Mouse (Mus musculus): Measurements from ENCODE around the gene Cry2. TPM values are rescaled to one million over a fixed set of nuclear protein-coding genes. Genes with fewer than 3 reads are reported as not detected.
A peak's percentile ranks its signal among the peaks of the same experiment; 100 is the strongest.

Gene Cry2
- polyA plus RNA-seq, 1 experiment from 2014 or later: 53.4 TPM

DNA sequence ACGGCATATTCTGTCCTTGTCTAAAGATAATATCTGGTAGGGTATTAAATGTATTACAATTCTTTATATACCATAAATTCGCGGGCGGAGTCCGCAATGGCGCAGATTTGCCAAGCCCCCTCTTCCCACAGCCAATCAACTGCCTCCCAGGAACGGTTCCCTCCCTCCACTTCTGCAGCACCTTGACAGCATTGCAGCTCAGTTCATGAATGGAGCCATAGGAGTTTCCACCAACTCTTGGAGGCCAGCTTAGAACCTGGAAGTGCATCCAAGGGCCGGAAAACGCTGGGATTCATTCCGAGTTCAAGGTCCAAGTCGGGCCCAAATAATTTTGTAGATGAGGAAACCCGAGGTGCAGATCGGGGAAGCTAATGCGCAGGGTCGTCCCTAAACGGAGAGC is 59.3 kb downstream of the Cry2 start, which contains the start of the genes Pex16 and Large2:
Gene Pex16, plus strand, starts transcription at position 163 of the 400 bp plus-strand sequence.
Gene Large2, minus strand, starts transcription at position 356 of the 400 bp plus-strand sequence.
- H3K4me3 ChIP-seq (ENCODE audit: low read depth, low read length): peak within 1 kb of the TSS; percentile 65
- 4% methylated on average over 16 of the region's 16 CpGs for WGBS
- peak within 1 kb of the TSS; percentile 76 for H3K9ac ChIP-seq (ENCODE audit: low read depth, low read length)
- H3K27ac ChIP-seq (ENCODE audit: low read length): peak within 1 kb of the TSS; percentile 84
- H3K36me3 ChIP-seq (ENCODE audit: control insufficient read depth, insufficient read depth, low read length): peaks cover 17% of the 10 kb centered on the region; the same call in 1 of the 2 replicates
- ATAC-seq: peak; percentile 37
- no peaks in the 10 kb centered on the region for H3K9me3 ChIP-seq (replicated peaks; ENCODE audit: control insufficient read depth, low read length, poor library complexity, severe bottlenecking)
- H3K4me2 ChIP-seq (ENCODE audit: low read length): peak within 1 kb of the TSS; percentile 87
- H3K4me1 ChIP-seq (ENCODE audit: control insufficient read depth, insufficient read depth, low read length): peaks cover 36% of the 10 kb centered on the region
- H3K27me3 ChIP-seq (ENCODE audit: control insufficient read depth, insufficient read depth, low read depth, low read length): peaks cover 5% of the 10 kb centered on the region; the same call in 1 of the 2 replicates

DNA sequence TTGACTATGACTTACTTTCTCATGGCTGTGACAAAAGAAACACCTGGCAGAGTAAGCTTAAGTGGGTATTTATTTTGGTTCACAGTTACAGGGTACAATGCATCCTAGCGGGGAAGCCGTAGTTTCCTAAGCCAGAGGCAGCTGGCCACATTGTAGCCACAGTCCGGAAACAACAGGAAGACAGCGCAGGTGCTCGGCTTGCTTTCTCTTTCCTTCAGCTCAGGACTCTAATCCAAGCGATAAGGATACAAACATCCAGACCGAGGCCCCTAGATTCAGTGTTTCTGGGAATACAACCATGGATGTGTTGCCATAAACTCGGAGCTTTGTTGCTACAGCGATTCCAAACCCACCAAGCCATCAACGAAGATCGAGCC is 60.4 kb downstream of the Cry2 start:
- WGBS: 59% methylated on average over 11 of the region's 11 CpGs
- no peak overlapping the region for H3K4me3 ChIP-seq (ENCODE audit: low read depth, low read length)
- H3K36me3 ChIP-seq (ENCODE audit: control insufficient read depth, insufficient read depth, low read length): peaks cover 7% of the 10 kb centered on the region; the same call in 1 of the 2 replicates
- H3K27me3 ChIP-seq (ENCODE audit: control insufficient read depth, insufficient read depth, low read depth, low read length): peaks cover 13% of the 10 kb centered on the region
- no peak for ATAC-seq
- H3K9ac ChIP-seq (ENCODE audit: low read depth, low read length): no peak overlapping the region
- H3K27ac ChIP-seq (ENCODE audit: low read length): no peak overlapping the region
- peaks cover 36% of the 10 kb centered on the region for H3K4me1 ChIP-seq (ENCODE audit: control insufficient read depth, insufficient read depth, low read length)
- no peaks in the 10 kb centered on the region for H3K9me3 ChIP-seq (replicated peaks; ENCODE audit: control insufficient read depth, low read length, poor library complexity, severe bottlenecking)
- no peak overlapping the region for H3K4me2 ChIP-seq (ENCODE audit: low read length)

DNA sequence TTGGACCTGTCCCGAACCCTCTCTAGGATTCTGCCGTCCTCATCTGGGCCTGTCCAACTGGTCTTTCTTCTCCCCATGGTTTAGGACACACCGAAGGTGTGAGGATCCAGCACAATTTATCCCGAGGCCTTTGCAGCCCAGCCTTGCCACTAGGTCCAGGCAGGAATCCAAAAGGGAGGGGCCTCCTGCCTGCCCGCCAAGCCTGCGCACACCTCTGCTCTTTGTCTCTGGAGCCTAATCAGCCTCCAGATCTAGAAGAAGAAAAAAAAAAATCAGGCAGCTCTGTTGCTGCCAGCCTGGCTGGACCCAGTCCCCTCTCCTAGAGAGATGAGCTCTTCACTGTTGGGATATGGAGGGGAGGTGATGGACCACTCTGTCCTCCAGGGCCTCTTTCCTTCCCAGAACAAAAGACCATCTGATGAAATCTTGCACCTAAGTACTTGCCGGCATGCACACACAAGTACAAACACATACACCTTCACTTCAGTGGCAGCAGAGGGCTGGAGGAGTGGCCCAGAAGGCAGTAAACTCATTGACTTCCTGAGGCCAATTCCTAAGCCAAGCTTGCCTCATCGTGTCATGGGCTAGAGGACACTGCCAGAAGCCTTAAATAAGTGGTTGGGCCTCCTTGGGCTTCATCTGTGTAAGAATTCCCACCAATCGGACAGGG is 60.9 kb downstream of the Cry2 start:
- ATAC-seq: no peak
- H3K4me1 ChIP-seq (ENCODE audit: control insufficient read depth, insufficient read depth, low read length): peaks cover 36% of the 10 kb centered on the region
- H3K4me3 ChIP-seq (ENCODE audit: low read depth, low read length): no peak overlapping the region
- H3K27ac ChIP-seq (ENCODE audit: low read length): no peak overlapping the region
- H3K9me3 ChIP-seq (replicated peaks; ENCODE audit: control insufficient read depth, low read length, poor library complexity, severe bottlenecking): no peaks in the 10 kb centered on the region
- H3K9ac ChIP-seq (ENCODE audit: low read depth, low read length): no peak overlapping the region
- H3K4me2 ChIP-seq (ENCODE audit: low read length): no peak overlapping the region
- peaks cover 3% of the 10 kb centered on the region; the same call in 1 of the 2 replicates for H3K36me3 ChIP-seq (ENCODE audit: control insufficient read depth, insufficient read depth, low read length)
- H3K27me3 ChIP-seq (ENCODE audit: control insufficient read depth, insufficient read depth, low read depth, low read length): peaks cover 13% of the 10 kb centered on the region
- 24% methylated on average over 9 of the region's 9 CpGs for WGBS

DNA sequence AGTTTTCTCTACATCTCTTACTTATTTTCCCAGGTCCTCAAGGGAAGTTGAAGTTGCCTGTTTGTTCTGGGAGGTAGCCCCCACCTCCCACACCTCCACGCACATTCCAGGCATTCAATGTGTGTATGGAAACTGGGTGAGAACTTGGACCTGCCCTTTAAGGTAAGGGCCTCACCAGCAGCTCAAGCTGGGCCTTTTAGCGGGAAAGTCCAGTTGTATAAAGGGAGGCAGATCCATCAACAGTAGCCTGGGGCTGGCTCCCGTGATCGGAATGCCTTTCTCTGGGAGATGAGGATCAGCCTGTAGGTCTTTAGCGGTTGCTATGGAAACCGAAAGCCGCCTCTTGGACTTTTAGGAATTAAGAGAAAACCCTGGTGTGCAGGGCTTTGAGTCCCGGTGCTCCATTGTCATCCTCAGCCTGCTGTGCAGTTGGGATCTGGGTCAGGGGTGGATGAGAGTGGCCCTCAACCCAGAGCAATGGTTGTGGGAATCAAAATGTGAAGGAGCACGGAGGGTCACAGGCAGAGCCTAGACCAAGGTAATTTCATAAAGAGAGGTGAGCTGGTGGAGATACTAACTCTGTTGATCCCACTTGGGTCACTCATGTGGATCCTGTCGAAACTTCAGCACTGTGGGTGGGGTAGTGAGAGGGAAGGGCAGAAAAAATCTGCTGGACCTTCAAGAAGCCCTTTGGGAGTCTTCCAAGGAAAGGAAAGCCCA is 61.7 kb downstream of the Cry2 start:
- H3K9ac ChIP-seq (ENCODE audit: low read depth, low read length): no peak overlapping the region
- 2% methylated on average over 10 of the region's 10 CpGs for WGBS
- no peak overlapping the region for H3K27ac ChIP-seq (ENCODE audit: low read length)
- H3K4me3 ChIP-seq (ENCODE audit: low read depth, low read length): no peak overlapping the region
- H3K9me3 ChIP-seq (replicated peaks; ENCODE audit: control insufficient read depth, low read length, poor library complexity, severe bottlenecking): no peaks in the 10 kb centered on the region
- H3K4me1 ChIP-seq (ENCODE audit: control insufficient read depth, insufficient read depth, low read length): peaks cover 36% of the 10 kb centered on the region
- no peak for ATAC-seq
- peak overlapping the region; percentile 11; the same call in 1 of the 2 replicates for H3K4me2 ChIP-seq (ENCODE audit: low read length)
- peaks cover 13% of the 10 kb centered on the region for H3K27me3 ChIP-seq (ENCODE audit: control insufficient read depth, insufficient read depth, low read depth, low read length)
- H3K36me3 ChIP-seq (ENCODE audit: control insufficient read depth, insufficient read depth, low read length): no peaks in the 10 kb centered on the region

DNA sequence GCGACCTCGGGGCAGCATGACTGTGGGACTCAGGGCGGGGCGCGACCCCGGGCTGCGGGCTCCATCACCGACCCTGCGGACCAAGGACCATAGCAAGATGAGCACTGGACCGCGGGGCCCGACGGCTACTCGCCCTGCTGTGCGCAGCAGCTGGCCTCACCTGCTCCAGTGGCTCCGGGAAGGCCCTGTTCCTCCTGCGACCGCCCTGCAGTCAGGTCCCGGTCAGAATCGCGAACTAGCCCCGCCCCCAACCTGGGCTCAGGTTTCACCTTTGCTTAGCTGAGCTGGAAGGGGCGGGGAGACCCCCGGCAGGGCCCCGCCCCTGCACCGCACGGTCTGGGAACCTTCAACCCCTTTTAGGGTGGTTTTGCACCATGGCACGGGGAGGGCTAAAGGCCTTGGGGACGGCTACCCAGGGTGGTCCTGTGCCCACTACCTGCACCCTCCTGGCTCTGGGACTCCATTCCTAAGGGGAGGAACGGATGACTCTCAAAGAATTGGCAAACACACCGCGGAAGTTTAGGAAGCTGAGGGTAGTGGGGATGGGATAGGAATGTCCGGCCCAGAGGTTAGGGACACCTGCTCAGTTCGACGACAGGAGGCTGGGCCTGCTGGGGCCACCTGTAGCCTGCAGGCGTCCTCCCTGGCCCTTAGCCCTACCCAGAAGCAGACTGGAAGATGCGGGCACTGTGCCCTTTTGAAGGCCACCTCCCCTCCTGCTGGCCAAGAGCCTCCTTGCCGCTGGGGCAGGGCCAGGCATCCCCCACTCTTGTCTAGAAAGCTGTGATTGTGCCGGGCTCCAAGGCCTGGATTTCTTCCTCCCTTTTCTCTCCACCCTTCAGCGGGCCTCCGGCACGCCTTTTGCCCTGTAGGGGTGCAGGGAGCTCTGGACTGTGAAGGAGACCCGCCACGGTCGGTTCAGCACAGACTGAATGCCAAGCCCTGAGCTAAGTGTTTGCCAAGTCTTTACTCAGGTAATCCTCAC is 62.7 kb downstream of the Cry2 start:
- WGBS: 3% methylated on average over 45 of the region's 45 CpGs
- Histone ChIP-seq H3K9ac (ENCODE audit: low read depth, low read length) (peak overlapping the region; percentile 35), H3K4me3 (ENCODE audit: low read depth, low read length) (peak overlapping the region; percentile 28), H3K27ac (ENCODE audit: low read length) (no peak overlapping the region), H3K36me3 (ENCODE audit: control insufficient read depth, insufficient read depth, low read length) (no peaks in the 10 kb centered on the region; the same call in 1 of the 2 replicates), H3K4me2 (ENCODE audit: low read length) (peak overlapping the region; percentile 50), H3K27me3 (ENCODE audit: control insufficient read depth, insufficient read depth, low read depth, low read length) (peaks cover 13% of the 10 kb centered on the region), H3K4me1 (ENCODE audit: control insufficient read depth, insufficient read depth, low read length) (peaks cover 33% of the 10 kb centered on the region), H3K9me3 (replicated peaks; ENCODE audit: control insufficient read depth, low read length, poor library complexity, severe bottlenecking) (no peaks in the 10 kb centered on the region)
- no peak for ATAC-seq

DNA sequence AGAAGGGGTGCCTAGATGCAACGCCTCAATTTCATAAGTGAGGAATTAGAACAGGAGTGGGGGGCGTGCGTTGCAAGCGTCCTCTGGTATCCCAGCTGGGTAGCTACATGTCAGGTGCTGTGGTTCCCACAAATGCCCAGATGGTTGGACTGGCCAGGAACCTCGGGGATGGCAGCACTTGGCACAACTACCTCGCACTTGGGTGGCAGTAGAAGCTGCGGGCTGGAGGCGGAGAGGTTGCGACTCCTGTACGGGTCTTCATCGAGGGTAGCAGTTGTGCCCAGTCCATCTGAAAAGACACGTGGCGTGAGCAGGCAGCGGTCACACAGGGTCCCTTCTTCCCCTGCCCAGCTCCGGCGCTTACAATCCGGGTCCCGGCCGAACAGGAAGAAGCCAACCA is 63.5 kb downstream of the Cry2 start:
- Histone ChIP-seq H3K4me3 (ENCODE audit: low read depth, low read length) (peak overlapping the region; percentile 28), H3K4me1 (ENCODE audit: control insufficient read depth, insufficient read depth, low read length) (peaks cover 28% of the 10 kb centered on the region), H3K4me2 (ENCODE audit: low read length) (peak overlapping the region; percentile 50), H3K27me3 (ENCODE audit: control insufficient read depth, insufficient read depth, low read depth, low read length) (peaks cover 13% of the 10 kb centered on the region), H3K36me3 (ENCODE audit: control insufficient read depth, insufficient read depth, low read length) (no peaks in the 10 kb centered on the region; the same call in 1 of the 2 replicates), H3K27ac (ENCODE audit: low read length) (no peak overlapping the region), H3K9me3 (replicated peaks; ENCODE audit: control insufficient read depth, low read length, poor library complexity, severe bottlenecking) (no peaks in the 10 kb centered on the region), H3K9ac (ENCODE audit: low read depth, low read length) (peak overlapping the region; percentile 35)
- WGBS: 9% methylated on average over 19 of the region's 19 CpGs
- ATAC-seq: no peak

DNA sequence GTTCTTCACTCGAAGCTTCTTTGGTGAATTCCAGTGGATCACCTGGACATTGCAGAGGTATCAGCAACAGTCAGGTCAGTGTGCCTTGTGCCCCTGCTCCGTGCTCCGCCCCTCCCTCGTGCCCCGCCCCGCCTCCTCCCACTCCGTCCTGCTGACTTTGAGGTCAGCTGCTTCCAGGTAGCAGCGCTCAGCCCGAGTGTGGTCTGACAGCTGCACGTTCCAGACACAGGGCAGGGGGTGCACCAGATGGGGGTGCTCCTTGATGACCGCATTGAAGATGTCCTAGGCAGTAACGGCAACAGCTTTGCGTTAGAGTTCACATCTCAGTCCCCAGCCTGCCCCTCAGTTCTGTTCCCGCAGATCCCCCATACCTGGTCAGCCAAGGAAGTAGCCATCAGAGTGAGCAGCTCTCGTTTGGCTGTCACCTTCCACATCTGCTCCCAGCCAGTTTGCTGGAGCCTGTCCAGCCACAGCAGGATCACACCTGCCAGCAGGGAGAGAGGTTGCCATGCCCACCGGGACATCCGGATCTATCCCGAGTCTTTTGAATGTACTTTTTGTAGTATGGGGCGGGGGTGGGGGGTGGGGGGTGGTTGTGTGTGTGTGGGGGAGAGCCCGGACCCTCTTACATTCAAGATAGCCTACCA is 66.3 kb downstream of the Cry2 start:
- H3K9ac ChIP-seq (ENCODE audit: low read depth, low read length): no peak overlapping the region
- no peak overlapping the region for H3K4me2 ChIP-seq (ENCODE audit: low read length)
- peaks cover 2% of the 10 kb centered on the region; the same call in 1 of the 2 replicates for H3K36me3 ChIP-seq (ENCODE audit: control insufficient read depth, insufficient read depth, low read length)
- 45% methylated on average over 20 of the region's 20 CpGs for WGBS
- no peak overlapping the region for H3K27ac ChIP-seq (ENCODE audit: low read length)
- no peaks in the 10 kb centered on the region for H3K9me3 ChIP-seq (replicated peaks; ENCODE audit: control insufficient read depth, low read length, poor library complexity, severe bottlenecking)
- no peak overlapping the region for H3K4me3 ChIP-seq (ENCODE audit: low read depth, low read length)
- ATAC-seq: no peak
- peaks cover 13% of the 10 kb centered on the region for H3K27me3 ChIP-seq (ENCODE audit: control insufficient read depth, insufficient read depth, low read depth, low read length)
- H3K4me1 ChIP-seq (ENCODE audit: control insufficient read depth, insufficient read depth, low read length): peaks cover 17% of the 10 kb centered on the region; the same call in 1 of the 2 replicates

DNA sequence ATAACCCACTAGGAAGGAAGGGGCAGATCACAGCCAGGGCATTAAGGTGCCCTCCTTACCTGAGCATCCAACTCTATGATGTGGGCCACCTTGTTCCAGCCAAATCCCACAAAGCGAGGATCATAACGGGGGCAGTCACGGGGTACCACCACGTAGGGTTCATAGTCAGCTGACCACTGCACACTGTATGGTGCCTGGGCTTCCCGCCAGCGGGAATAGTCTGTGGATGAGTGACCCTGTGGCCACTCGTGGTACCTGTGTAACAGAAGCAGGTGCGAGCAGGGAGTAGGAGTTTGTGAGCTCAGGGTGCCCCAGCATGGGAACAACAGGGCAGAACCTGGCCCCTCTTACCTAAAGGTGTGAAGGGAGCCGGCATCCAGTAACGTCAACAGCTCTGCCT is 68.3 kb downstream of the Cry2 start:
- no peak for ATAC-seq
- H3K4me2 ChIP-seq (ENCODE audit: low read length): no peak overlapping the region
- 90% methylated on average over 10 of the region's 10 CpGs for whole genome bisulfite sequencing

More for the DNA sequence above, 68.3 kb downstream of the Cry2 start:
- H3K4me3 ChIP-seq (ENCODE audit: low read depth, low read length): no peak overlapping the region
- no peak overlapping the region for H3K27ac ChIP-seq (ENCODE audit: low read length)
- peaks cover 1% of the 10 kb centered on the region; the same call in 1 of the 2 replicates for H3K4me1 ChIP-seq (ENCODE audit: control insufficient read depth, insufficient read depth, low read length)
- H3K36me3 ChIP-seq (ENCODE audit: control insufficient read depth, insufficient read depth, low read length): peaks cover 2% of the 10 kb centered on the region; the same call in 1 of the 2 replicates
- no peaks in the 10 kb centered on the region for H3K9me3 ChIP-seq (replicated peaks; ENCODE audit: control insufficient read depth, low read length, poor library complexity, severe bottlenecking)
- H3K27me3 ChIP-seq (ENCODE audit: control insufficient read depth, insufficient read depth, low read depth, low read length): peaks cover 13% of the 10 kb centered on the region
- H3K9ac ChIP-seq (ENCODE audit: low read depth, low read length): no peak overlapping the region

All from midbrain, embryonic 16.5 days (tissue).